Mouse (Mus musculus) liver, embryonic 15.5 days (tissue): Measurements from ENCODE around the gene Olfr730. TPM values are rescaled to one million over a fixed set of nuclear protein-coding genes. Genes with fewer than 3 reads are reported as not detected.

Source experiments
- ATAC-seq: fragments of 200-750 bp; cut with Nextera tagmentation; 2 replicates; pipeline ENCODE4 v1.8.0; 2017; ENCODE audit warnings: moderate number of reproducible peaks, mild to moderate bottlenecking, moderate library complexity; ENCODE audit not compliant: insufficient read depth
- H3K27ac ChIP-seq: fragments of 300-500 bp; sonication (generic); replicated peaks from 2 replicates; pipeline ENCODE4 v1.5.1; 2015; ENCODE audit warnings: mild to moderate bottlenecking, inconsistent platforms
- H3K27me3 ChIP-seq: fragments of 300-500 bp; sonication (generic); 2 replicates; pipeline ENCODE4 v1.6.1; 2015; ENCODE audit warnings: mild to moderate bottlenecking, inconsistent platforms
- H3K36me3 ChIP-seq: fragments of 300-500 bp; sonication (generic); replicated peaks from 2 replicates; pipeline ENCODE4 v1.6.1; 2015; ENCODE audit warnings: moderate library complexity, mild to moderate bottlenecking, inconsistent platforms
- H3K4me1 ChIP-seq: fragments of 300-500 bp; sonication (generic); replicated peaks from 2 replicates; pipeline ENCODE4 v1.6.1; 2015; ENCODE audit warnings: inconsistent platforms
- H3K4me2 ChIP-seq: fragments of 300-500 bp; sonication (generic); 2 replicates; pipeline ENCODE4 v1.6.1; 2015; ENCODE audit warnings: moderate library complexity, mild to moderate bottlenecking, inconsistent platforms
- H3K4me3 ChIP-seq: fragments of 300-500 bp; sonication (generic); replicated peaks from 2 replicates; pipeline ENCODE4 v1.5.1; 2015; ENCODE audit warnings: mild to moderate bottlenecking, inconsistent platforms
- H3K9ac ChIP-seq: fragments of 300-500 bp; sonication (generic); 2 replicates; pipeline ENCODE4 v1.6.1; 2015; ENCODE audit warnings: moderate library complexity, mild to moderate bottlenecking, inconsistent platforms
- H3K9me3 ChIP-seq: fragments of 300-500 bp; sonication (generic); replicated peaks from 2 replicates; pipeline ENCODE4 v1.6.1; 2016; ENCODE audit warnings: inconsistent platforms
- WGBS: fragments of 180-500 bp; shearing (Covaris S2); methylation state at CpG from one replicate; pipeline ENCODE4 v1.1.7; 2015; ENCODE audit warnings: mixed read lengths; ENCODE audit not compliant: insufficient replicate concordance; 5-methylcytosine and 5-hydroxymethylcytosine counted together
- polyA plus RNA-seq: library from polyadenylated mRNA; unstranded; fragments of >200 nt; fragmentation: Nextera tagmentation; extraction: Ambion mirVana; gene quantifications from 2 replicates; pipeline ENCODE4 v1.2.1, GENCODE M21; 2015

The Olfr730 gene
- not detected in 2 replicates for polyA plus RNA-seq

DNA sequence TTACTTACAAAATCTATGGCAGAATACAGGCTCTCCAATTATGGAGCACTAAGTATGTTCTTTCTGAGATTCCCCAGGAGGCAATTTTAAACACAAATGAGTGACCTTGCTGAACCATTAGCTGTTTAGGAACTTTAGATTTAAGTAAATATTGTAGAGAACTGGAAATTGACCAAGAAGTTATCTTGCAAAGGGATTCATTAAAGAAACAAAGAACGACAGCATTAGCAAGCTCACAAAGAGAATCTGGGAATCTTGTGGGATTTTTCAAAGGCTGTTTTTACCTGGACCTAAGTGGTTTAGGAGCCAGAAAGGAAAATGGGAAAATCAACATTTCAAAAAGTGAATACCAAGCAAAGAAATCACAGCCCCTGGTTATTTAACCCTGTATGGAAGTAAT is at the start of gene Olfr730:
Gene Olfr730 (minus strand): TSS at position 101 of the 400 bp plus-strand sequence.
- Histone ChIP-seq H3K36me3 (no peaks in the 10 kb centered on the region), H3K9me3 (no peaks in the 10 kb centered on the region), H3K4me2 (no peak within 1 kb of the TSS), H3K27ac (no peak within 1 kb of the TSS), H3K27me3 (no peaks in the 10 kb centered on the region), H3K9ac (no peak within 1 kb of the TSS), H3K4me1 (no peaks in the 10 kb centered on the region), H3K4me3 (no peak within 1 kb of the TSS)
- ATAC-seq: no peak
- 39% methylated on average over 1 of the region's 1 CpGs for WGBS

DNA sequence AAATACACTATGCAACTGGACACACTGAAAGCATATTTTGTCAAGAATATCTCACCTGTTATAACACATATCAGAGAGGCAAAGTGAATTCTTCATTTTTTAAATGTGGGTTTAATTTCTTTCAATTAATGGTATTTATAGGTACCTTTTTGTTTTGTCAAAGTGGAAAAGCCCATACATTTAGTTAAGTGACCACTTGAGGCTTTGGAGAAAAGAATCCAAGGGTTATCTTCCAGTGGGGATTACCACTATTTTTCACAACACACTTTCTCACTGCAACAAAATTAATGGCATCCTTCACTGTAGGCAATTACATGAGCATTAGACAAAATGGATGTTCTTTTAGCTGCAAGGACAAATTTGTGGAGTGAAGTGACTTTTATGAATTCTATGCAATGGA is 35.2 kb downstream of the Olfr730 start, which contains the start of gene Olfr729:
Gene Olfr729 (minus strand): TSS at position 101 of the 400 bp plus-strand sequence.
- no peak within 1 kb of the TSS for H3K9ac ChIP-seq
- no peak within 1 kb of the TSS for H3K4me3 ChIP-seq
- no peaks in the 10 kb centered on the region for H3K9me3 ChIP-seq
- H3K36me3 ChIP-seq: no peaks in the 10 kb centered on the region
- no peaks in the 10 kb centered on the region for H3K4me1 ChIP-seq
- H3K27ac ChIP-seq: no peak within 1 kb of the TSS
- no peak within 1 kb of the TSS for H3K4me2 ChIP-seq
- no peaks in the 10 kb centered on the region for H3K27me3 ChIP-seq
- no peak for ATAC-seq

DNA sequence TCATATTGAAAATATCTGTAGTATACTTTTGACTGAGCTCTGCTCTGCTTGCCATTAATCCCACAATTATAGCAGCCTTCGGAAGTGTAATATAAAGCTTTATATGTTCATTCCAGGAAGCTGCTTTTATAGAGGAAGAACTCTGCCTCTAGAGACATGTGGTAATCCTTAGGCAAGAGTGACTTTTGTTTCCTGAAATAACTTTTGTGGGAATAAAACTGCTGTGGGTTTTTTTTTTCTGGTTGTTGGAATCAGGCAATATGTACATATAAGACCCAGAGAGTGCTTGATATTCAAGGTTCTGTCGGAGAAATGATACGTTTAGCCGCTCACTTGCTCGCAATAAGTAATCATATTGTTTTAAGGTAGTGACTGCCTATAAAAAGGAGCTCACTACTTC is 45.4 kb downstream of the Olfr730 start, which contains the start of gene Olfr728:
Gene Olfr728 (minus strand): TSS at position 101 of the 400 bp plus-strand sequence.
- Histone ChIP-seq H3K27me3 (no peaks in the 10 kb centered on the region), H3K9me3 (no peaks in the 10 kb centered on the region), H3K4me2 (no peak within 1 kb of the TSS), H3K9ac (no peak within 1 kb of the TSS), H3K27ac (no peak within 1 kb of the TSS), H3K36me3 (no peaks in the 10 kb centered on the region), H3K4me1 (no peaks in the 10 kb centered on the region), H3K4me3 (no peak within 1 kb of the TSS)
- WGBS: 72% methylated on average over 5 of the region's 5 CpGs
- no peak for ATAC-seq

Other genes starting within 250 kb of the Olfr730 start
- gene Olfr724, start 224.9 kb downstream of the Olfr730 start, polyA plus RNA-seq: not detected in 2 replicates
- gene Olfr725, start 147.8 kb downstream of the Olfr730 start, polyA plus RNA-seq: not detected in 2 replicates
- not detected in 2 replicates for gene Olfr726, start 97.2 kb downstream of the Olfr730 start, polyA plus RNA-seq
- gene Olfr727, start 65.0 kb downstream of the Olfr730 start, polyA plus RNA-seq: not detected in 2 replicates
- not detected in 2 replicates for gene Olfr728, start 45.5 kb downstream of the Olfr730 start, polyA plus RNA-seq
- not detected in 2 replicates for gene Olfr729, start 35.3 kb downstream of the Olfr730 start, polyA plus RNA-seq
- not detected in 2 replicates for gene Olfr731, start 53.7 kb upstream of the Olfr730 start, polyA plus RNA-seq
- not detected in 2 replicates for gene Olfr732, start 96.0 kb upstream of the Olfr730 start, polyA plus RNA-seq
- gene Olfr733, start 113.3 kb upstream of the Olfr730 start, polyA plus RNA-seq: not detected in 2 replicates
- not detected in 2 replicates for gene Olfr734, start 138.6 kb upstream of the Olfr730 start, polyA plus RNA-seq
- gene Olfr735, start 160.7 kb upstream of the Olfr730 start, polyA plus RNA-seq: not detected in 2 replicates
- 0.03 TPM in 1 of 2 replicates, not detected in the other for gene Tlr11, start 169.7 kb upstream of the Olfr730 start, polyA plus RNA-seq
- gene Olfr736, start 193.0 kb upstream of the Olfr730 start, polyA plus RNA-seq: not detected in 2 replicates
- gene Olfr738, start 219.4 kb upstream of the Olfr730 start, polyA plus RNA-seq: not detected in 2 replicates
- gene Olfr739, start 230.4 kb upstream of the Olfr730 start, polyA plus RNA-seq: not detected in 2 replicates